Mouse (Mus musculus): ENCODE results near the gene Ston2. TPM values are rescaled to one million over a fixed set of nuclear protein-coding genes. Genes with fewer than 3 reads are reported as not detected.
"Not testable (repeated sequence)": the region's sequence is repeated elsewhere in the genome, so short reads cannot be mapped to it uniquely, and the experiment has no call there.

Gene Ston2
- polyA plus RNA-seq, 1 experiment from 2014 or later, result 13.4 TPM

GRCm38 (mm10) chr12:91798720-91799378, 10.7 kb upstream of the Ston2 start:
- Histone ChIP-seq H3K9me3 (ENCODE audit: control insufficient read depth, low read length) (no peaks in the 10 kb centered on the region), H3K36me3 (ENCODE audit: control insufficient read depth, insufficient read depth, low read length) (no peaks in the 10 kb centered on the region), H3K9ac (ENCODE audit: low read depth, low read length) (no peak overlapping the region), H3K4me1 (ENCODE audit: control insufficient read depth, insufficient read depth, low read length) (no peaks in the 10 kb centered on the region), H3K27ac (ENCODE audit: low read depth, low read length) (no peak overlapping the region), H3K4me3 (ENCODE audit: low read length) (no peak overlapping the region), H3K4me2 (replicated peaks; ENCODE audit: low read depth, low read length) (no peak overlapping the region), H3K27me3 (ENCODE audit: control insufficient read depth, insufficient read depth, low read length) (no peaks in the 10 kb centered on the region)
- WGBS, result 81% methylated on average over 6 of the region's 6 CpGs
- ATAC-seq (ENCODE audit: low FRiP score, low TSS enrichment), result no peak

GRCm38 (mm10) chr12:91796774-91797173, 8.6 kb upstream of the Ston2 start:
- Histone ChIP-seq H3K27me3 (ENCODE audit: control insufficient read depth, insufficient read depth, low read length) (no peaks in the 10 kb centered on the region), H3K9ac (ENCODE audit: low read depth, low read length) (no peak overlapping the region), H3K4me3 (ENCODE audit: low read length) (no peak overlapping the region), H3K36me3 (ENCODE audit: control insufficient read depth, insufficient read depth, low read length) (no peaks in the 10 kb centered on the region), H3K9me3 (ENCODE audit: control insufficient read depth, low read length) (no peaks in the 10 kb centered on the region), H3K27ac (ENCODE audit: low read depth, low read length) (no peak overlapping the region), H3K4me1 (ENCODE audit: control insufficient read depth, insufficient read depth, low read length) (no peaks in the 10 kb centered on the region), H3K4me2 (replicated peaks; ENCODE audit: low read depth, low read length) (no peak overlapping the region)
- no peak for ATAC-seq (ENCODE audit: low FRiP score, low TSS enrichment)
- WGBS, result 67% methylated on average over 4 of the region's 4 CpGs

DNA sequence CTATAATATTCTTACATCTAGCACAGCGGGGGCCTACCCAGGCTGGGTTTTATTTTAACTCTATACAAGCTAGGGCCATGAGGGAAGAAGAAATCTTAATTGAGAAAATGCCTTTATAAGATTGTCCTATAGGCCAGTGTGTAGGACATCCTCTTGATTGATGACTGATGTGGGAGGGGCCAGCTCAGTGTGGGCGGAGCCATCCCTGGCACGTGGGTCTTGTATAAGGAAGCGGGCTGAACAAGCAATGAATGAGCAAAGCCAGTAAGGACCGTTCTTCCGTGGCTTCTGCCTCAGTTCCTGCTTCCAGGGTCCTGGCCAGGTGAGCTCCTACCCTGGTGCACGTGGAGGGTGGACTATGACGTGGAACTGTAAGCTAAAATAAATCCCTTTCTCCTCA, 5.1 kb upstream of the Ston2 start:
- Histone ChIP-seq H3K4me3 (ENCODE audit: low read length) (no peak overlapping the region), H3K9ac (ENCODE audit: low read depth, low read length) (no peak overlapping the region), H3K27ac (ENCODE audit: low read depth, low read length) (no peak overlapping the region), H3K36me3 (ENCODE audit: control insufficient read depth, insufficient read depth, low read length) (no peaks in the 10 kb centered on the region), H3K9me3 (ENCODE audit: control insufficient read depth, low read length) (no peaks in the 10 kb centered on the region), H3K27me3 (ENCODE audit: control insufficient read depth, insufficient read depth, low read length) (no peaks in the 10 kb centered on the region), H3K4me2 (replicated peaks; ENCODE audit: low read depth, low read length) (no peak overlapping the region), H3K4me1 (ENCODE audit: control insufficient read depth, insufficient read depth, low read length) (no peaks in the 10 kb centered on the region)
- ATAC-seq (ENCODE audit: low FRiP score, low TSS enrichment), result 0 out of 2 replicates have a peak, but pooled peaks have one; percentile 22
- WGBS, result 76% methylated on average over 8 of the region's 8 CpGs

DNA sequence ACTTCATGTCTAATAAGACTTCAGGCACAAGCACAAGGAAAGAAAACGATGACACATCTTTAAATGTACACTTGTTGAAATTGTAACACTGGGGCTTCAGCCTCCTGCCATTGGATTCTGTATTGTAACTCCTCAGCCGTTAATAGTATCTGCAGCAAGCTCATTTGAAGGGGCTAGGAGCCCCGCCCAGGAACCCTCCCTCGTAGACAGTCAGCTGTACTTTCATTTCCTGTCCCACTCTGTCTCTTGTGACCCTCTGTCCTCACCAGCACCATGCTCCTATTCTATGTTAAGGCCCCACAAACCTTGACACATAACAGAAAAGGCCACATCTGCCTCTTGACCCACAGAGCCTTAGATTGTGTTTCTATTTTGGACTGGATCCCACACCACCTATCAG, 3.6 kb upstream of the Ston2 start:
- Histone ChIP-seq H3K4me1 (ENCODE audit: control insufficient read depth, insufficient read depth, low read length) (no peaks in the 10 kb centered on the region), H3K27me3 (ENCODE audit: control insufficient read depth, insufficient read depth, low read length) (no peaks in the 10 kb centered on the region), H3K27ac (ENCODE audit: low read depth, low read length) (no peak overlapping the region), H3K36me3 (ENCODE audit: control insufficient read depth, insufficient read depth, low read length) (no peaks in the 10 kb centered on the region), H3K9ac (ENCODE audit: low read depth, low read length) (no peak overlapping the region), H3K4me2 (replicated peaks; ENCODE audit: low read depth, low read length) (no peak overlapping the region), H3K9me3 (ENCODE audit: control insufficient read depth, low read length) (no peaks in the 10 kb centered on the region), H3K4me3 (ENCODE audit: low read length) (no peak overlapping the region)
- WGBS, result 57% methylated on average over 4 of the region's 4 CpGs
- ATAC-seq (ENCODE audit: low FRiP score, low TSS enrichment), result no peak

DNA sequence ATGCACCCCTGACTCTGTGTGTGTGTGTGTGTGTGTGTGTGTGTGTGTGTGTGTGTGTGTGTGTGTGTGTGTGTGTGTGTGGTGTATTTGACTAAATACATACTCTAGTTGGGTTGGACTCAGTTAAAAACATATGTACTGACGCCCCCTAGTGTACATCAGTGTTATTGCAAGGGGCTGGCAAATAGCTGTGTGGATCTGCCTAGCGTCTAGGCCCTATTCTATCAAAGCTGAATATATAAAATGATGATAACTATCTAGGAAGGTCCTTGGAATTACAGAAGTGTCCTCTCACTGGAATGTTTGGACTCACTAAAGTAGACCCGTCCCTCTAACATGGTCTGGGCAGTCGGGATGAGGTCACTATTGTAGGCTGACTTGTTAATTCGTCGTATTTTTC, 1.6 kb upstream of the Ston2 start:
- peak; percentile 36; the same call in 1 of the 2 replicates for ATAC-seq (ENCODE audit: low FRiP score, low TSS enrichment)
- Histone ChIP-seq H3K36me3 (ENCODE audit: control insufficient read depth, insufficient read depth, low read length) (no peaks in the 10 kb centered on the region), H3K27ac (ENCODE audit: low read depth, low read length) (no peak overlapping the region), H3K27me3 (ENCODE audit: control insufficient read depth, insufficient read depth, low read length) (no peaks in the 10 kb centered on the region), H3K4me1 (ENCODE audit: control insufficient read depth, insufficient read depth, low read length) (no peaks in the 10 kb centered on the region), H3K4me3 (ENCODE audit: low read length) (no peak overlapping the region), H3K4me2 (replicated peaks; ENCODE audit: low read depth, low read length) (no peak overlapping the region), H3K9me3 (ENCODE audit: control insufficient read depth, low read length) (no peaks in the 10 kb centered on the region), H3K9ac (ENCODE audit: low read depth, low read length) (no peak overlapping the region)
- 53% methylated on average over 6 of the region's 6 CpGs for WGBS

DNA sequence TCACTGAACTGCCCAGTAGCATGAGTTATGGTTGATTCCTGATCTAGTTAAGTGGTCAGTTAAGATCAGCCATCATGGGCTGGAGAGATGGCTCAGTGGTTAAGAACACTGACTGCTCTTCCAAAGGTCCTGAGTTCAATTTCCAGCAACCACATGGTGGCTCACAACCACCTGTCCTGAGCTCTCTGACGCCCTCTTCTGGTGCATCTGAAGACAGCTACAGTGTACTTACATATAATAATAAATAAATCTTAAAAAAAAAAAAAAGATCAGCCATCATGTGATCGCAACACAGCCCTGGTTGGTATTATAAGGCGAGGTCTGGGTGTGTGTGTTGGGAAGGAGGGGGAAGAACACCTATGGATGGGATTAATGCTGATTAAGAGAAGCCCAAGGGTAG, 259 bp upstream of the Ston2 start:
- ATAC-seq (ENCODE audit: low FRiP score, low TSS enrichment); H3K36me3 ChIP-seq (ENCODE audit: control insufficient read depth, insufficient read depth, low read length); H3K9me3 ChIP-seq (ENCODE audit: control insufficient read depth, low read length); H3K4me1 ChIP-seq (ENCODE audit: control insufficient read depth, insufficient read depth, low read length); H3K4me3 ChIP-seq (ENCODE audit: low read length); H3K27ac ChIP-seq (ENCODE audit: low read depth, low read length); H3K9ac ChIP-seq (ENCODE audit: low read depth, low read length); H3K4me2 ChIP-seq (replicated peaks; ENCODE audit: low read depth, low read length); H3K27me3 ChIP-seq (ENCODE audit: control insufficient read depth, insufficient read depth, low read length): not testable (repeated sequence)
- WGBS, result 65% methylated on average over 3 of the region's 3 CpGs

GRCm38 (mm10) chr12:91786355-91786754, 1.8 kb downstream of the Ston2 start:
- Histone ChIP-seq H3K27ac (ENCODE audit: low read depth, low read length) (no peak overlapping the region), H3K9ac (ENCODE audit: low read depth, low read length) (no peak overlapping the region), H3K4me3 (ENCODE audit: low read length) (no peak overlapping the region), H3K9me3 (ENCODE audit: control insufficient read depth, low read length) (no peaks in the 10 kb centered on the region), H3K27me3 (ENCODE audit: control insufficient read depth, insufficient read depth, low read length) (no peaks in the 10 kb centered on the region), H3K4me1 (ENCODE audit: control insufficient read depth, insufficient read depth, low read length) (no peaks in the 10 kb centered on the region), H3K4me2 (replicated peaks; ENCODE audit: low read depth, low read length) (no peak overlapping the region), H3K36me3 (ENCODE audit: control insufficient read depth, insufficient read depth, low read length) (no peaks in the 10 kb centered on the region)
- 50% methylated on average over 10 of the region's 10 CpGs for WGBS
- ATAC-seq (ENCODE audit: low FRiP score, low TSS enrichment), result no peak

DNA sequence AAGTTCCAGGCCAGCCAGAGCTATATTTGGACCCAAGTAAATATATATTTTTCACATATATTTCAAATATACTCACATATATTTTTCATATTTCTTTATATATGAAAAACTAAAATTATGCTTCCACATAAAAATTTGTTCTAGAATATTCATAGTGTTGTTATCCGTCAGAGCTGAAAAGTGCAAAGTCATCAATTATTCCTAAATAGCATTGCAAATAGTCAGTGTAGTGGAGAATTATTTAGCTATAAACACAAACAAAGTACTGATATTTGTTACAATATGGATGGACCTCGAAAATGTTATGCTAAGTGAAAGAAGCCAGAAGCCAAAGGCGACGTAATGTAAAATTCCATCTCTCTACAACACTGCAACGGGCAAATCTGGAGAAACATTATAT, 6.8 kb downstream of the Ston2 start:
- no peak overlapping the region for H3K27ac ChIP-seq (ENCODE audit: low read depth, low read length)
- H3K36me3 ChIP-seq (ENCODE audit: control insufficient read depth, insufficient read depth, low read length), result no peaks in the 10 kb centered on the region
- H3K4me2 ChIP-seq (replicated peaks; ENCODE audit: low read depth, low read length), result no peak overlapping the region
- H3K9me3 ChIP-seq (ENCODE audit: control insufficient read depth, low read length), result no peaks in the 10 kb centered on the region
- H3K4me3 ChIP-seq (ENCODE audit: low read length), result no peak overlapping the region
- H3K27me3 ChIP-seq (ENCODE audit: control insufficient read depth, insufficient read depth, low read length), result no peaks in the 10 kb centered on the region
- no peaks in the 10 kb centered on the region; the same call in none of the 2 replicates for H3K4me1 ChIP-seq (ENCODE audit: control insufficient read depth, insufficient read depth, low read length)
- no peak overlapping the region for H3K9ac ChIP-seq (ENCODE audit: low read depth, low read length)
- WGBS, result 87% methylated on average over 5 of the region's 5 CpGs
- ATAC-seq (ENCODE audit: low FRiP score, low TSS enrichment), result no peak

DNA sequence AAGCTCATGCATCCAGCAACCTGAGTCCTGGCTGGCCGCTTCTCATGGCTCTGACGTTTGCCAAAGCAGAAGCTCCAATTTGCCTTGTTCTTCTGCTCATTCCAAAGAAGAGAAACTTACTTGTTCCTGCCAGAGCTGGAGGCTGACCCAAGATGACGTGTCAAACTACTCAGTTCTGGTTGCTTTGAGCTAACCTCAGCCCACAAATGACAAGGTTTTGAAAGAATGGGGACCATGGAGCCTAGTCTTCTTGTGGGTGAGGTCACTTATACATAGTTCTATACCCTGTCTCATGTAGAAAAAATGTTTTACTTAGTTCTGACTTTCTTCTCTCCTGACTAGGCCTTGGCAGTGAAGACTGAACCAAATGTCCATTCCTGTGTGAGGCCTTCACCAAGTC, 7.7 kb downstream of the Ston2 start:
- no peaks in the 10 kb centered on the region for H3K27me3 ChIP-seq (ENCODE audit: control insufficient read depth, insufficient read depth, low read length)
- H3K27ac ChIP-seq (ENCODE audit: low read depth, low read length), result no peak overlapping the region
- no peak overlapping the region for H3K4me2 ChIP-seq (replicated peaks; ENCODE audit: low read depth, low read length)
- no peaks in the 10 kb centered on the region for H3K9me3 ChIP-seq (ENCODE audit: control insufficient read depth, low read length)
- no peaks in the 10 kb centered on the region; the same call in none of the 2 replicates for H3K4me1 ChIP-seq (ENCODE audit: control insufficient read depth, insufficient read depth, low read length)
- no peak overlapping the region for H3K9ac ChIP-seq (ENCODE audit: low read depth, low read length)
- 85% methylated on average over 3 of the region's 3 CpGs for whole genome bisulfite sequencing
- no peak overlapping the region for H3K4me3 ChIP-seq (ENCODE audit: low read length)
- ATAC-seq (ENCODE audit: low FRiP score, low TSS enrichment), result no peak
- no peaks in the 10 kb centered on the region for H3K36me3 ChIP-seq (ENCODE audit: control insufficient read depth, insufficient read depth, low read length)

Measured in kidney, embryonic 14.5 days (tissue).